Mouse (Mus musculus): ENCODE results near the gene Spred2. TPM values are rescaled to one million over a fixed set of nuclear protein-coding genes. Genes with fewer than 3 reads are reported as not detected.
A peak's percentile ranks its signal among the peaks of the same experiment; 100 is the strongest.
"Not testable (repeated sequence)": the region's sequence is repeated elsewhere in the genome, so short reads cannot be mapped to it uniquely, and the experiment has no call there.

Spred2 gene
- polyA plus RNA-seq, 1 experiment from 2014 or later: 4.7 TPM

- Histone ChIP-seq H3K27ac (ENCODE audit: low read depth, low read length) (no peak overlapping the region), H3K4me3 (ENCODE audit: low read depth, low read length) (no peak overlapping the region), H3K36me3 (ENCODE audit: control insufficient read depth, insufficient read depth, low read length) (no peaks in the 10 kb centered on the region), H3K9ac (ENCODE audit: low read depth, low read length) (no peak overlapping the region), H3K4me1 (ENCODE audit: control insufficient read depth, insufficient read depth, low read length) (peaks cover 9% of the 10 kb centered on the region), H3K4me2 (no peak overlapping the region), H3K27me3 (ENCODE audit: control insufficient read depth, insufficient read depth, low read length) (no peaks in the 10 kb centered on the region), H3K9me3 (replicated peaks; ENCODE audit: control insufficient read depth, low read length) (no peaks in the 10 kb centered on the region)
- ATAC-seq (replicated peaks; ENCODE audit: insufficient number of reproducible peaks, low FRiP score, low TSS enrichment): no peak
- WGBS (ENCODE audit: insufficient replicate concordance): 87% methylated on average over 4 of the region's 4 CpGs
These were observed 119.1 kb downstream of the Spred2 start for GRCm38 (mm10) chr11:20043256-20043655.

- WGBS (ENCODE audit: insufficient replicate concordance): 55% methylated on average over 3 of the region's 3 CpGs
- H3K9me3 ChIP-seq (replicated peaks; ENCODE audit: control insufficient read depth, low read length): no peaks in the 10 kb centered on the region
These were observed 121.4 kb downstream of the Spred2 start for GRCm38 (mm10) chr11:20045586-20045985.

GRCm38 (mm10) chr11:20052814-20053536 is 128.8 kb downstream of the Spred2 start:
- WGBS (ENCODE audit: insufficient replicate concordance): 37% methylated on average over 13 of the region's 13 CpGs
- peaks cover 15% of the 10 kb centered on the region for H3K36me3 ChIP-seq (ENCODE audit: control insufficient read depth, insufficient read depth, low read length)
- ATAC-seq (replicated peaks; ENCODE audit: insufficient number of reproducible peaks, low FRiP score, low TSS enrichment): no peak
- peaks cover 9% of the 10 kb centered on the region for H3K4me1 ChIP-seq (ENCODE audit: control insufficient read depth, insufficient read depth, low read length)
- no peaks in the 10 kb centered on the region for H3K27me3 ChIP-seq (ENCODE audit: control insufficient read depth, insufficient read depth, low read length)
- H3K4me2 ChIP-seq: no peak overlapping the region
- 0 out of 2 replicates have a peak overlapping the region, but pooled peaks have one; percentile 22 for H3K9ac ChIP-seq (ENCODE audit: low read depth, low read length)
- H3K9me3 ChIP-seq (replicated peaks; ENCODE audit: control insufficient read depth, low read length): no peaks in the 10 kb centered on the region
- peak overlapping the region; percentile 50; the same call in 1 of the 2 replicates for H3K27ac ChIP-seq (ENCODE audit: low read depth, low read length)
- H3K4me3 ChIP-seq (ENCODE audit: low read depth, low read length): no peak overlapping the region

More at GRCm38 (mm10) chr11:20045586-20045985, 121.4 kb downstream of the Spred2 start:
- H3K4me1 ChIP-seq (ENCODE audit: control insufficient read depth, insufficient read depth, low read length): peaks cover 6% of the 10 kb centered on the region
- ATAC-seq (replicated peaks; ENCODE audit: insufficient number of reproducible peaks, low FRiP score, low TSS enrichment): no peak
- H3K4me2 ChIP-seq: no peak overlapping the region
- no peak overlapping the region for H3K27ac ChIP-seq (ENCODE audit: low read depth, low read length)
- H3K4me3 ChIP-seq (ENCODE audit: low read depth, low read length): no peak overlapping the region
- no peaks in the 10 kb centered on the region for H3K27me3 ChIP-seq (ENCODE audit: control insufficient read depth, insufficient read depth, low read length)
- no peak overlapping the region for H3K9ac ChIP-seq (ENCODE audit: low read depth, low read length)
- no peaks in the 10 kb centered on the region for H3K36me3 ChIP-seq (ENCODE audit: control insufficient read depth, insufficient read depth, low read length)

GRCm38 (mm10) chr11:20053951-20054350 is 129.8 kb downstream of the Spred2 start:
- 85% methylated on average over 3 of the region's 3 CpGs for WGBS (ENCODE audit: insufficient replicate concordance)
- no peak for ATAC-seq (replicated peaks; ENCODE audit: insufficient number of reproducible peaks, low FRiP score, low TSS enrichment)
- Histone ChIP-seq H3K9ac (ENCODE audit: low read depth, low read length) (no peak overlapping the region), H3K36me3 (ENCODE audit: control insufficient read depth, insufficient read depth, low read length) (peaks cover 18% of the 10 kb centered on the region), H3K4me2 (no peak overlapping the region), H3K4me1 (ENCODE audit: control insufficient read depth, insufficient read depth, low read length) (peaks cover 9% of the 10 kb centered on the region), H3K4me3 (ENCODE audit: low read depth, low read length) (no peak overlapping the region), H3K27me3 (ENCODE audit: control insufficient read depth, insufficient read depth, low read length) (no peaks in the 10 kb centered on the region), H3K27ac (ENCODE audit: low read depth, low read length) (no peak overlapping the region), H3K9me3 (replicated peaks; ENCODE audit: control insufficient read depth, low read length) (no peaks in the 10 kb centered on the region)

GRCm38 (mm10) chr11:20054617-20055016 is 130.4 kb downstream of the Spred2 start:
- Histone ChIP-seq H3K4me3 (ENCODE audit: low read depth, low read length) (no peak overlapping the region), H3K9ac (ENCODE audit: low read depth, low read length) (no peak overlapping the region), H3K27ac (ENCODE audit: low read depth, low read length) (no peak overlapping the region), H3K4me2 (no peak overlapping the region), H3K36me3 (ENCODE audit: control insufficient read depth, insufficient read depth, low read length) (peaks cover 18% of the 10 kb centered on the region), H3K9me3 (replicated peaks; ENCODE audit: control insufficient read depth, low read length) (no peaks in the 10 kb centered on the region), H3K4me1 (ENCODE audit: control insufficient read depth, insufficient read depth, low read length) (peaks cover 9% of the 10 kb centered on the region), H3K27me3 (ENCODE audit: control insufficient read depth, insufficient read depth, low read length) (no peaks in the 10 kb centered on the region)
- ATAC-seq (replicated peaks; ENCODE audit: insufficient number of reproducible peaks, low FRiP score, low TSS enrichment): no peak
- WGBS (ENCODE audit: insufficient replicate concordance): 59% methylated on average over 5 of the region's 5 CpGs

- WGBS (ENCODE audit: insufficient replicate concordance): 85% methylated on average over 1 of the region's 1 CpGs
- peaks cover 18% of the 10 kb centered on the region for H3K36me3 ChIP-seq (ENCODE audit: control insufficient read depth, insufficient read depth, low read length)
These were observed 132.0 kb downstream of the Spred2 start for GRCm38 (mm10) chr11:20056168-20056567.

GRCm38 (mm10) chr11:20057429-20057828 is 133.3 kb downstream of the Spred2 start:
- Histone ChIP-seq H3K27ac (ENCODE audit: low read depth, low read length) (no peak overlapping the region), H3K9ac (ENCODE audit: low read depth, low read length) (no peak overlapping the region), H3K9me3 (replicated peaks; ENCODE audit: control insufficient read depth, low read length) (no peaks in the 10 kb centered on the region), H3K4me3 (ENCODE audit: low read depth, low read length) (no peak overlapping the region), H3K4me1 (ENCODE audit: control insufficient read depth, insufficient read depth, low read length) (peaks cover 9% of the 10 kb centered on the region), H3K4me2 (no peak overlapping the region), H3K27me3 (ENCODE audit: control insufficient read depth, insufficient read depth, low read length) (no peaks in the 10 kb centered on the region), H3K36me3 (ENCODE audit: control insufficient read depth, insufficient read depth, low read length) (peaks cover 21% of the 10 kb centered on the region)
- no peak for ATAC-seq (replicated peaks; ENCODE audit: insufficient number of reproducible peaks, low FRiP score, low TSS enrichment)
- 87% methylated on average over 2 of the region's 2 CpGs for WGBS (ENCODE audit: insufficient replicate concordance)

More at GRCm38 (mm10) chr11:20056168-20056567, 132.0 kb downstream of the Spred2 start:
- no peak overlapping the region for H3K4me2 ChIP-seq
- H3K27ac ChIP-seq (ENCODE audit: low read depth, low read length): no peak overlapping the region
- no peaks in the 10 kb centered on the region for H3K9me3 ChIP-seq (replicated peaks; ENCODE audit: control insufficient read depth, low read length)
- H3K4me3 ChIP-seq (ENCODE audit: low read depth, low read length): no peak overlapping the region
- ATAC-seq (replicated peaks; ENCODE audit: insufficient number of reproducible peaks, low FRiP score, low TSS enrichment): no peak
- H3K4me1 ChIP-seq (ENCODE audit: control insufficient read depth, insufficient read depth, low read length): peaks cover 9% of the 10 kb centered on the region
- no peaks in the 10 kb centered on the region for H3K27me3 ChIP-seq (ENCODE audit: control insufficient read depth, insufficient read depth, low read length)
- no peak overlapping the region for H3K9ac ChIP-seq (ENCODE audit: low read depth, low read length)

- 84% methylated on average over 3 of the region's 3 CpGs for WGBS (ENCODE audit: insufficient replicate concordance)
- peaks cover 21% of the 10 kb centered on the region for H3K36me3 ChIP-seq (ENCODE audit: control insufficient read depth, insufficient read depth, low read length)
- H3K9ac ChIP-seq (ENCODE audit: low read depth, low read length): no peak overlapping the region
These were observed 135.6 kb downstream of the Spred2 start for GRCm38 (mm10) chr11:20059736-20060135.

GRCm38 (mm10) chr11:20062801-20063200 is 138.6 kb downstream of the Spred2 start:
- WGBS (ENCODE audit: insufficient replicate concordance): 92% methylated on average over 9 of the region's 9 CpGs
- not testable (repeated sequence) for H3K36me3 ChIP-seq (ENCODE audit: control insufficient read depth, insufficient read depth, low read length)

More at GRCm38 (mm10) chr11:20059736-20060135, 135.6 kb downstream of the Spred2 start:
- Histone ChIP-seq H3K27me3 (ENCODE audit: control insufficient read depth, insufficient read depth, low read length) (no peaks in the 10 kb centered on the region), H3K27ac (ENCODE audit: low read depth, low read length) (no peak overlapping the region), H3K9me3 (replicated peaks; ENCODE audit: control insufficient read depth, low read length) (no peaks in the 10 kb centered on the region), H3K4me3 (ENCODE audit: low read depth, low read length) (no peak overlapping the region), H3K4me1 (ENCODE audit: control insufficient read depth, insufficient read depth, low read length) (no peaks in the 10 kb centered on the region), H3K4me2 (no peak overlapping the region)
- no peak for ATAC-seq (replicated peaks; ENCODE audit: insufficient number of reproducible peaks, low FRiP score, low TSS enrichment)

More at GRCm38 (mm10) chr11:20062801-20063200, 138.6 kb downstream of the Spred2 start:
- H3K4me2 ChIP-seq; H3K27me3 ChIP-seq (ENCODE audit: control insufficient read depth, insufficient read depth, low read length); H3K27ac ChIP-seq (ENCODE audit: low read depth, low read length); H3K4me3 ChIP-seq (ENCODE audit: low read depth, low read length); ATAC-seq (replicated peaks; ENCODE audit: insufficient number of reproducible peaks, low FRiP score, low TSS enrichment); H3K9ac ChIP-seq (ENCODE audit: low read depth, low read length); H3K4me1 ChIP-seq (ENCODE audit: control insufficient read depth, insufficient read depth, low read length); H3K9me3 ChIP-seq (replicated peaks; ENCODE audit: control insufficient read depth, low read length): not testable (repeated sequence)

All from heart, embryonic 11.5 days (tissue).